Mouse (Mus musculus) MEL (cell line): Measurements from ENCODE around the gene Ginm1. TPM values are rescaled to one million over a fixed set of nuclear protein-coding genes. Genes with fewer than 3 reads are reported as not detected.
A peak's percentile ranks its signal among the peaks of the same experiment; 100 is the strongest.

Experiments used
- DNase-seq: peaks from one replicate; pipeline ENCODE4 v3.0.0; 2011; ENCODE audit warnings: low read depth, low spot score
- H3K27ac ChIP-seq: 2 replicates; pipeline ENCODE4 v1.5.1; 2012; ENCODE audit warnings: low read depth, mild to moderate bottlenecking, control low read depth, low read length, moderate library complexity; ENCODE audit not compliant: control insufficient read depth
- H3K27me3 ChIP-seq, 2 experiments: fragments of 150-350 bp in 1 of 2; sonication (generic) in 1 of 2; 2 replicates each; pipeline ENCODE4 v1.6.1; 2012; ENCODE audit warnings: low read length in 2 of 2, mild to moderate bottlenecking in 2 of 2, improper control_type of control experiment in 1 of 2, moderate library complexity in 1 of 2; ENCODE audit not compliant: insufficient read depth in 2 of 2, control insufficient read depth in 1 of 2
- H3K36me3 ChIP-seq, 2 experiments: 2 replicates each; pipeline ENCODE4 v1.6.1; 2012 to 2014; ENCODE audit warnings: low read length in 2 of 2, improper control_type of control experiment in 1 of 2, inconsistent platforms in 1 of 2, mild to moderate bottlenecking in 1 of 2; ENCODE audit not compliant: insufficient read depth in 2 of 2, control insufficient read depth in 1 of 2
- H3K4me1 ChIP-seq, 2 experiments: fragments of 150-350 bp in 1 of 2; sonication (generic) in 1 of 2; 2 replicates each; pipeline ENCODE4 v1.6.1; 2012; ENCODE audit warnings: low read length in 2 of 2, improper control_type of control experiment in 1 of 2, mild to moderate bottlenecking in 1 of 2; ENCODE audit not compliant: insufficient read depth in 2 of 2, control insufficient read depth in 1 of 2
- H3K4me3 ChIP-seq, 2 experiments: fragments of 150-350 bp in 1 of 2; sonication (generic) in 1 of 2; 2 replicates each; pipeline ENCODE4 v1.5.1; 2012; ENCODE audit warnings: low read depth in 2 of 2, low read length in 2 of 2, mild to moderate bottlenecking in 2 of 2, moderate library complexity in 2 of 2, control low read depth in 1 of 2, improper control_type of control experiment in 1 of 2; ENCODE audit not compliant: control insufficient read depth in 1 of 2, insufficient read depth in 1 of 2
- H3K79me2 ChIP-seq: 2 replicates; pipeline ENCODE4 v1.6.1; 2012; ENCODE audit warnings: mild to moderate bottlenecking, low read length, moderate library complexity; ENCODE audit not compliant: control insufficient read depth, poor library complexity, insufficient read depth
- H3K9ac ChIP-seq: 2 replicates; pipeline ENCODE4 v1.6.1; 2012; ENCODE audit warnings: low read depth, mild to moderate bottlenecking, control low read depth, low read length, moderate library complexity; ENCODE audit not compliant: control insufficient read depth, poor library complexity, severe bottlenecking
- H3K9me3 ChIP-seq: fragments of 150-350 bp; sonication (generic); replicated peaks from 2 replicates; pipeline ENCODE4 v1.6.1; 2012; ENCODE audit warnings: mild to moderate bottlenecking, low read length, improper control_type of control experiment, moderate library complexity; ENCODE audit not compliant: insufficient read depth
- BHLHE40 ChIP-seq: IDR thresholded peaks from 2 replicates; pipeline ENCODE4 v1.6.1; 2012; ENCODE audit warnings: low read depth, mild to moderate bottlenecking, inconsistent platforms, low read length, improper control_type of control experiment, borderline replicate concordance
- CHD1 ChIP-seq: IDR thresholded peaks from 2 replicates; pipeline ENCODE4 v1.6.1; 2012; ENCODE audit warnings: low read depth, mild to moderate bottlenecking, inconsistent platforms, low read length, improper control_type of control experiment
- CHD2 ChIP-seq: IDR thresholded peaks from 2 replicates; pipeline ENCODE4 v1.6.1; 2011; ENCODE audit warnings: low read length, improper control_type of control experiment
- CTCF ChIP-seq, 3 experiments: IDR thresholded peaks in 2 of 3; conservative IDR thresholded peaks in 1 of 3; 2 replicates each; pipeline ENCODE4 v1.5.1; 2011 to 2012; ENCODE audit warnings: low read length in 3 of 3, low read depth in 2 of 3, mild to moderate bottlenecking in 2 of 3, improper control_type of control experiment in 1 of 3, inconsistent platforms in 1 of 3, mixed read lengths in 1 of 3, moderate library complexity in 1 of 3; ENCODE audit not compliant: control insufficient read depth in 1 of 3, insufficient read depth in 1 of 3, poor library complexity in 1 of 3, severe bottlenecking in 1 of 3
- E2F4 ChIP-seq: IDR thresholded peaks from 2 replicates; pipeline ENCODE4 v1.6.1; 2011; ENCODE audit warnings: low read depth, low read length, improper control_type of control experiment, borderline replicate concordance
- ELF1 ChIP-seq: IDR thresholded peaks from 2 replicates; pipeline ENCODE4 v1.6.1; 2014; ENCODE audit warnings: low read depth, mild to moderate bottlenecking, inconsistent platforms, low read length, improper control_type of control experiment, moderate library complexity
- EP300 ChIP-seq, 2 experiments: IDR thresholded peaks; 2 replicates each; pipeline ENCODE4 v1.6.1; 2011; ENCODE audit warnings: improper control_type of control experiment in 2 of 2, low read length in 2 of 2, low read depth in 1 of 2, mild to moderate bottlenecking in 1 of 2
- ETS1 ChIP-seq: IDR thresholded peaks from 2 replicates; pipeline ENCODE4 v1.6.1; 2012; ENCODE audit warnings: low read depth, mild to moderate bottlenecking, inconsistent platforms, low read length, improper control_type of control experiment, moderate library complexity
- GABPA ChIP-seq: IDR thresholded peaks from 2 replicates; pipeline ENCODE4 v1.6.1; 2012; ENCODE audit warnings: low read depth, mild to moderate bottlenecking, inconsistent platforms, low read length, improper control_type of control experiment, moderate library complexity
- GATA1 ChIP-seq: IDR thresholded peaks from 2 replicates; pipeline ENCODE4 v1.6.1; 2011; ENCODE audit warnings: low read depth, low read length, improper control_type of control experiment
- HCFC1 ChIP-seq: IDR thresholded peaks from 2 replicates; pipeline ENCODE4 v1.6.1; 2012; ENCODE audit warnings: low read depth, mild to moderate bottlenecking, inconsistent platforms, low read length, improper control_type of control experiment, moderate library complexity
- KAT2A ChIP-seq: conservative IDR thresholded peaks from 2 replicates; pipeline ENCODE4 v1.6.1; 2012; ENCODE audit warnings: low read depth, low read length, improper control_type of control experiment, inconsistent platforms
- MAFK ChIP-seq: IDR thresholded peaks from 2 replicates; pipeline ENCODE4 v1.6.1; 2011; ENCODE audit warnings: low read depth, mild to moderate bottlenecking, low read length, improper control_type of control experiment, borderline replicate concordance
- MAX ChIP-seq: IDR thresholded peaks from 2 replicates; pipeline ENCODE4 v1.6.1; 2011; ENCODE audit warnings: low read length, improper control_type of control experiment
- MAZ ChIP-seq: IDR thresholded peaks from 2 replicates; pipeline ENCODE4 v1.6.1; 2012; ENCODE audit warnings: low read depth, mild to moderate bottlenecking, inconsistent platforms, low read length, improper control_type of control experiment
- MEF2A ChIP-seq: IDR thresholded peaks from 2 replicates; pipeline ENCODE4 v1.6.1; 2014; ENCODE audit warnings: low read depth, mild to moderate bottlenecking, inconsistent platforms, low read length, improper control_type of control experiment; ENCODE audit not compliant: poor library complexity, insufficient replicate concordance, severe bottlenecking; ENCODE audit errors: extremely low read depth
- MXI1 ChIP-seq: IDR thresholded peaks from 2 replicates; pipeline ENCODE4 v1.6.1; 2011; ENCODE audit warnings: mild to moderate bottlenecking, low read depth, low read length, improper control_type of control experiment
- MYB ChIP-seq: IDR thresholded peaks from 2 replicates; pipeline ENCODE4 v1.6.1; 2011; ENCODE audit warnings: mild to moderate bottlenecking, low read depth, low read length, improper control_type of control experiment
- MYC ChIP-seq: IDR thresholded peaks from 2 replicates; pipeline ENCODE4 v1.6.1; 2011; ENCODE audit warnings: low read depth, mild to moderate bottlenecking, low read length, improper control_type of control experiment, moderate library complexity
- NELFE ChIP-seq: IDR thresholded peaks from 2 replicates; pipeline ENCODE4 v1.6.1; 2011; ENCODE audit warnings: low read depth, low read length, improper control_type of control experiment
- POLR2A ChIP-seq, 2 experiments: IDR thresholded peaks; 2 replicates each; pipeline ENCODE4 v1.6.1; 2011 to 2012; ENCODE audit warnings: low read length in 2 of 2, mild to moderate bottlenecking in 2 of 2, control low read depth in 1 of 2, improper control_type of control experiment in 1 of 2, low read depth in 1 of 2, moderate library complexity in 1 of 2; ENCODE audit not compliant: control insufficient read depth in 1 of 2, insufficient read depth in 1 of 2, poor library complexity in 1 of 2
- POLR2AphosphoS2 ChIP-seq: IDR thresholded peaks from 2 replicates; pipeline ENCODE4 v1.6.1; 2011; ENCODE audit warnings: low read length, improper control_type of control experiment
- POLR2AphosphoS5 ChIP-seq: IDR thresholded peaks from 2 replicates; pipeline ENCODE4 v1.6.1; 2012; ENCODE audit warnings: low read depth, borderline replicate concordance, mild to moderate bottlenecking, inconsistent platforms, low read length, moderate library complexity, mixed read lengths
- RCOR1 ChIP-seq: IDR thresholded peaks from 2 replicates; pipeline ENCODE4 v1.6.1; 2012; ENCODE audit warnings: low read depth, mild to moderate bottlenecking, inconsistent platforms, low read length, improper control_type of control experiment
- SIN3A ChIP-seq: IDR thresholded peaks from 2 replicates; pipeline ENCODE4 v1.6.1; 2012; ENCODE audit warnings: low read length, improper control_type of control experiment, inconsistent platforms
- SMC3 ChIP-seq: IDR thresholded peaks from 2 replicates; pipeline ENCODE4 v1.6.1; 2011; ENCODE audit warnings: low read depth, low read length, improper control_type of control experiment
- TBP ChIP-seq: IDR thresholded peaks from 2 replicates; pipeline ENCODE4 v1.8.0; 2011; ENCODE audit warnings: low read depth, low read length, improper control_type of control experiment
- TCF12 ChIP-seq: IDR thresholded peaks from 2 replicates; pipeline ENCODE4 v1.6.1; 2014; ENCODE audit warnings: low read depth, mild to moderate bottlenecking, inconsistent platforms, low read length, improper control_type of control experiment, moderate library complexity
- UBTF ChIP-seq: IDR thresholded peaks from 2 replicates; pipeline ENCODE4 v1.6.1; 2012; ENCODE audit warnings: low read depth, mild to moderate bottlenecking, inconsistent platforms, low read length, improper control_type of control experiment, moderate library complexity, borderline replicate concordance; ENCODE audit not compliant: insufficient read depth
- USF1 ChIP-seq: IDR thresholded peaks from 2 replicates; pipeline ENCODE4 v1.6.1; 2014; ENCODE audit warnings: low read depth, mild to moderate bottlenecking, inconsistent platforms, low read length, improper control_type of control experiment, moderate library complexity
- USF2 ChIP-seq, 2 experiments: IDR thresholded peaks; 2 replicates each; pipeline ENCODE4 v1.6.1; 2011 to 2012; ENCODE audit warnings: improper control_type of control experiment in 2 of 2, low read length in 2 of 2, borderline replicate concordance in 1 of 2, inconsistent platforms in 1 of 2, low read depth in 1 of 2, mild to moderate bottlenecking in 1 of 2; ENCODE audit not compliant: insufficient read depth in 1 of 2
- ZC3H11A ChIP-seq: IDR thresholded peaks from 2 replicates; pipeline ENCODE4 v1.6.1; 2012; ENCODE audit warnings: low read depth, mild to moderate bottlenecking, inconsistent platforms, low read length, improper control_type of control experiment
- ZKSCAN1 ChIP-seq: IDR thresholded peaks from 2 replicates; pipeline ENCODE4 v1.6.1; 2012; ENCODE audit warnings: low read depth, mild to moderate bottlenecking, inconsistent platforms, low read length, improper control_type of control experiment, moderate library complexity
- ZMIZ1 ChIP-seq: IDR thresholded peaks from 2 replicates; pipeline ENCODE4 v1.6.1; 2012; ENCODE audit warnings: low read depth, mild to moderate bottlenecking, inconsistent platforms, low read length, improper control_type of control experiment, moderate library complexity
- ZNF384 ChIP-seq: IDR thresholded peaks from 2 replicates; pipeline ENCODE4 v1.6.1; 2012; ENCODE audit warnings: low read depth, mild to moderate bottlenecking, inconsistent platforms, low read length, improper control_type of control experiment
- polyA plus RNA-seq, 2 experiments: library from polyadenylated mRNA; stranded (reverse) in 1 of 2; unstranded in 1 of 2; fragments of >175 nt in 1 of 2; fragments of >200 nt in 1 of 2; gene quantifications; 2 replicates each; pipeline versions ENCODE4 v1.2.1 to v1.2.4; 2012; ENCODE audit warnings: low replicate concordance in 2 of 2, low read depth in 1 of 2; ENCODE audit not compliant: insufficient read length in 2 of 2, insufficient read depth in 1 of 2, missing spikeins in 1 of 2
- total RNA-seq: library from RNA; depleted of rRNA; stranded (reverse); fragments of 300-350 nt; gene quantifications from 2 replicates; pipeline ENCODE4 v1.2.3, GENCODE M21; 2012; rRNA removed

Gene Ginm1
- total RNA-seq (9.2 and 9.7 TPM in 2 replicates), polyA plus RNA-seq (10 to 100 TPM in 1 of 2 experiments, not detected in 1; 13.8 TPM)

GRCm38 (mm10) chr10:7792751-7793385, at the start of gene Ginm1, which contains the start of gene Ppil4:
Gene Ginm1, minus strand, starts transcription at chr10:7792824.
Gene Ppil4, plus strand, starts transcription at chr10:7792891.
- peak; percentile 94 for DNase-seq
- peak; percentile 78 for TF ChIP-seq TBP
- peak; percentile 94 for TF ChIP-seq NELFE
- peak; percentile 85; the same call in 1 of the 2 replicates for TF ChIP-seq POLR2AphosphoS2
- peak; percentile 36; the same call in 1 of the 2 replicates for TF ChIP-seq ZC3H11A
- TF ChIP-seq CTCF (IDR thresholded peaks at IDR 0.05 in 2 of 3, conservative IDR thresholded peaks at IDR 0.05 in 1 of 3; ENCODE audit: control insufficient read depth in 1 of 3, insufficient read depth in 1 of 3, low read depth in 2 of 3, low read length in 3 of 3, poor library complexity in 1 of 3, severe bottlenecking in 1 of 3) = no peak
- no peak for TF ChIP-seq GABPA
- peak; percentile 76; the same call in 1 of the 2 replicates for TF ChIP-seq KAT2A
- no peak for TF ChIP-seq CHD2
- peak; percentile 73 for TF ChIP-seq MAX
- TF ChIP-seq MAZ = no peak
- TF ChIP-seq UBTF = no peak
- TF ChIP-seq POLR2AphosphoS5 = no peak
- TF ChIP-seq SIN3A = peak; percentile 95
- TF ChIP-seq BHLHE40 = no peak
- TF ChIP-seq ETS1 = peak; percentile 21; the same call in 1 of the 2 replicates
- no peak for TF ChIP-seq ZKSCAN1
- no peak for TF ChIP-seq EP300 (IDR thresholded peaks at IDR 0.05; ENCODE audit: low read depth in 1 of 2, low read length in 2 of 2)
- peak; percentile 96 for TF ChIP-seq MXI1
- TF ChIP-seq HCFC1 = peak; percentile 96
- TF ChIP-seq TCF12 = peak; percentile 75
- peak; percentile 42; the same call in 1 of the 2 replicates for TF ChIP-seq USF1
- peak; percentile 95; the same call in 1 of the 2 replicates for TF ChIP-seq E2F4
- no peak for TF ChIP-seq ZNF384
- TF ChIP-seq ZMIZ1 = peak; percentile 67
- TF ChIP-seq MYB = no peak
- peak; percentile 52; the same call in 1 of the 2 replicates for TF ChIP-seq ELF1
- no peak for TF ChIP-seq MEF2A
- peak; percentile 84; the same call in 1 of the 2 replicates for TF ChIP-seq CHD1
- TF ChIP-seq SMC3 = no peak
- no peak for TF ChIP-seq MAFK
- no peak for TF ChIP-seq USF2 (IDR thresholded peaks at IDR 0.05; ENCODE audit: borderline replicate concordance in 1 of 2, insufficient read depth in 1 of 2, low read depth in 1 of 2, low read length in 2 of 2)
- peak; percentile 55 to 92; a peak in 3 of 4 replicates for TF ChIP-seq POLR2A (IDR thresholded peaks at IDR 0.05; ENCODE audit: control insufficient read depth in 1 of 2, insufficient read depth in 1 of 2, low read depth in 1 of 2, low read length in 2 of 2, poor library complexity in 1 of 2)
- TF ChIP-seq RCOR1 = no peak
- TF ChIP-seq MYC = peak; percentile 86
- TF ChIP-seq GATA1 = peak; percentile 43; the same call in 1 of the 2 replicates

More at GRCm38 (mm10) chr10:7792751-7793385, at the start of gene Ginm1, which contains the start of gene Ppil4:
- H3K27ac ChIP-seq = peak within 1 kb of the TSS; percentile 64
- H3K27me3 ChIP-seq = no peaks in the 10 kb centered on the region
- peaks cover 5 to 13% of the 10 kb centered on the region in 2 experiments for H3K36me3 ChIP-seq
- H3K9me3 ChIP-seq = no peaks in the 10 kb centered on the region
- H3K4me3 ChIP-seq = peak within 1 kb of the TSS; percentile 93 to 98
- H3K79me2 ChIP-seq = peaks cover 30% of the 10 kb centered on the region
- H3K9ac ChIP-seq = peak within 1 kb of the TSS; percentile 99
- H3K4me1 ChIP-seq = peaks cover 0 to 8% of the 10 kb centered on the region in 2 experiments; a peak in 3 of 4 replicates
